In the genomic region with DNA sequence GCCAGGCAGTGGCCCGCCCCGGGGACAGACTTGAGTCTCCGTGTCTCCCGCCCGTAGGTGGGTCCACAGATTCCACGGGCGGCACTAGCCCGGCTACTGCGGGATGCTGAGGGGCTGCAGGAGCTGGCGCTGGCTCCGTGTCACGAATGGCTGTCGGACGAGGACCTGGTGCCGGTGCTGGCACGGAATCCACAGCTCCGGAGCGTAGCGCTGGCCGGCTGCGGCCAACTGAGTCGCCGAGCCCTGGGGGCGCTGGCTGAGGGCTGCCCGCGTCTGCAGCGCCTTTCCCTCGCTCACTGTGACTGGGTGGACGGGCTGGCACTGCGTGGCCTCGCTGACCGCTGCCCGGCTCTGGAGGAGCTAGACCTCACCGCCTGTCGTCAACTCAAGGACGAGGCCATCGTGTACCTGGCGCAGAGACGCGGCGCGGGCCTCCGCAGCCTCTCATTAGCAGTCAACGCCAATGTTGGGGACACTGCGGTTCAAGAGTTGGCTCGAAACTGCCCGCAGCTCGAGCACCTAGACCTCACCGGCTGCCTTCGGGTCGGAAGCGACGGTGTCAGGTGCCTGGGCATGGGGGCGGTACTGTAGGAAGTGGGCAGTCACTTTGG, we compare ENCODE assay signal across 8 mouse cellular contexts. TPM values are rescaled to one million over a fixed set of nuclear protein-coding genes. Genes with fewer than 3 reads are reported as not detected.
DNase-seq lines count a peak whose midpoint lies in the region; ATAC-seq and TF ChIP-seq lines count a peak whose summit lies in the region.

No protein-coding gene starts in this region.

- H3K36me3 ChIP-seq in forebrain, embryonic 15.5 days, result peaks cover 18% of the 10 kb centered on the region; the same call in 1 of the 2 replicates
- H3K36me3 ChIP-seq in neural tube, embryonic 13.5 days, result peaks cover 24% of the 10 kb centered on the region

- peak overlapping the region; percentile 99 for H3K4me2 ChIP-seq in forebrain, embryonic 15.5 days (replicated peaks)
- H3K4me2 ChIP-seq in neural tube, embryonic 13.5 days, result peak overlapping the region; percentile 99

- H3K4me3 ChIP-seq in left cerebral cortex, adult 2 months, result peak overlapping the region; percentile 63
- peak overlapping the region; percentile 71 for H3K4me3 ChIP-seq in forebrain, embryonic 15.5 days
- peak overlapping the region; percentile 65 for H3K4me3 ChIP-seq in neural tube, embryonic 13.5 days

- peak overlapping the region; percentile 87 for H3K27ac ChIP-seq in left cerebral cortex, adult 2 months
- H3K27ac ChIP-seq in forebrain, embryonic 15.5 days (replicated peaks), result peak overlapping the region; percentile 99
- H3K27ac ChIP-seq in neural tube, embryonic 13.5 days (replicated peaks), result peak overlapping the region; percentile 97

- intact Hi-C loops in left cerebral cortex, adult 2 months (cut with DNase I), result loop anchor here (2.0 kb wide), 1 partner anchor 20 kb away; no protein-coding TSS in a partner anchor

- no peak for TF ChIP-seq CTCF in left cerebral cortex, adult 2 months (IDR thresholded peaks at IDR 0.05)

- peak overlapping the region; percentile 66 for H3K9ac ChIP-seq in forebrain, embryonic 15.5 days (replicated peaks)
- H3K9ac ChIP-seq in neural tube, embryonic 13.5 days, result peak overlapping the region; percentile 80

- no peaks in the 10 kb centered on the region for H3K9me3 ChIP-seq in forebrain, embryonic 15.5 days
- H3K9me3 ChIP-seq in neural tube, embryonic 13.5 days, result no peaks in the 10 kb centered on the region

- H3K4me1 ChIP-seq in forebrain, embryonic 15.5 days, result peaks cover 56% of the 10 kb centered on the region
- H3K4me1 ChIP-seq in neural tube, embryonic 13.5 days (replicated peaks), result peaks cover 54% of the 10 kb centered on the region

- no peak for DNase-seq in left cerebral cortex, adult 2 months (ENCODE audit: extremely low spot score in 1 of 2, low spot score in 2 of 2)
- DNase-seq in left cerebral cortex, adult 9 months (ENCODE audit: low spot score in 2 of 2), result no peak
- DNase-seq in NIH3T3 (ENCODE audit: low read depth), result peak; percentile 49
- peak; percentile 24 to 70 for DNase-seq in kidney, postnatal 25 days
- DNase-seq in frontal cortex, postnatal 25 days (ENCODE audit: low spot score in 2 of 2), result no peak
- DNase-seq in layer of hippocampus, adult 8-10 months (ENCODE audit: low spot score in 2 of 2), result no peak

- peak; percentile 17 for ATAC-seq in forebrain, embryonic 15.5 days (replicated peaks)
- ATAC-seq in neural tube, embryonic 13.5 days (ENCODE audit: low read depth), result peak; percentile 4

- WGBS in forebrain, embryonic 15.5 days, result 1% methylated on average over 54 of the region's 54 CpGs
- WGBS in neural tube, embryonic 13.5 days, result 2% methylated on average over 54 of the region's 54 CpGs

- H3K27me3 ChIP-seq in forebrain, embryonic 15.5 days, result 0 out of 2 replicates have a peak, but pooled peaks cover 6% of the 10 kb centered on the region
- peaks cover 19% of the 10 kb centered on the region for H3K27me3 ChIP-seq in neural tube, embryonic 13.5 days

RNA-seq across cellular contexts. Expression of a gene that starts 1.2 kb away (rescaled TPM):
- 10 to 100 TPM; 27.0 to 29.6 TPM for total RNA-seq in left cerebral cortex, adult 2 months (2021)
- 37.5 and 40.2 TPM in 2 replicates for polyA plus RNA-seq in forebrain, embryonic 15.5 days (2015; fragmentation: Nextera tagmentation; extraction: Ambion mirVana)
- polyA plus RNA-seq in neural tube, embryonic 13.5 days (2015; fragmentation: Nextera tagmentation; extraction: Ambion mirVana), result 37.7 and 39.1 TPM in 2 replicates
- 10 to 100 TPM; 22.9 to 29.3 (median 25.8) TPM for total RNA-seq in layer of hippocampus, adult 8-10 months (2022)

RNA-seq across cellular contexts. Expression of a gene that starts 2.2 kb away (rescaled TPM):
- 100 to 1,000 TPM; 605 to 647 TPM for total RNA-seq in left cerebral cortex, adult 2 months (2021)
- polyA plus RNA-seq in forebrain, embryonic 15.5 days (2015; fragmentation: Nextera tagmentation; extraction: Ambion mirVana), result 78.2 and 79.9 TPM in 2 replicates
- polyA plus RNA-seq in neural tube, embryonic 13.5 days (2015; fragmentation: Nextera tagmentation; extraction: Ambion mirVana), result 47.2 and 53.8 TPM in 2 replicates
- total RNA-seq in layer of hippocampus, adult 8-10 months (2022), result 100 to 1,000 TPM; 602 to 631 (median 613) TPM

RNA-seq across cellular contexts. Expression of a gene that starts 9.4 kb away (rescaled TPM):
- 100 to 1,000 TPM; 188 to 196 TPM for total RNA-seq in left cerebral cortex, adult 2 months (2021)
- 351 and 362 TPM in 2 replicates for polyA plus RNA-seq in forebrain, embryonic 15.5 days (2015; fragmentation: Nextera tagmentation; extraction: Ambion mirVana)
- 318 and 357 TPM in 2 replicates for polyA plus RNA-seq in neural tube, embryonic 13.5 days (2015; fragmentation: Nextera tagmentation; extraction: Ambion mirVana)
- 100 to 1,000 TPM; 158 to 175 (median 166) TPM for total RNA-seq in layer of hippocampus, adult 8-10 months (2022)

RNA-seq across cellular contexts. Expression of a gene that starts 11.8 kb away (rescaled TPM):
- 10 to 100 TPM; 25.5 to 25.9 TPM for total RNA-seq in left cerebral cortex, adult 2 months (2021)
- 8.7 and 9.3 TPM in 2 replicates for polyA plus RNA-seq in forebrain, embryonic 15.5 days (2015; fragmentation: Nextera tagmentation; extraction: Ambion mirVana)
- polyA plus RNA-seq in neural tube, embryonic 13.5 days (2015; fragmentation: Nextera tagmentation; extraction: Ambion mirVana), result 10.3 and 10.6 TPM in 2 replicates
- total RNA-seq in layer of hippocampus, adult 8-10 months (2022), result 10 to 100 TPM; 28.3 to 30.7 (median 30.3) TPM

RNA-seq across cellular contexts. Expression of a gene that starts 21.0 kb away (rescaled TPM):
- total RNA-seq in left cerebral cortex, adult 2 months (2021), result under 1 TPM; 0.66 to 0.91 TPM
- 2.5 and 2.6 TPM in 2 replicates for polyA plus RNA-seq in forebrain, embryonic 15.5 days (2015; fragmentation: Nextera tagmentation; extraction: Ambion mirVana)
- 2.5 and 3.5 TPM in 2 replicates for polyA plus RNA-seq in neural tube, embryonic 13.5 days (2015; fragmentation: Nextera tagmentation; extraction: Ambion mirVana)
- 1 to 10 TPM in 3 of 4 experiments, under 1 TPM in 1; 0.89 to 1.5 (median 1.3) TPM for total RNA-seq in layer of hippocampus, adult 8-10 months (2022)

Comparison
In these comparisons a context has a peak if more than half of its experiments do, and no peak if none do; other contexts are left out.
1. DNase-seq: peak in NIH3T3 (single experiment) and kidney, postnatal 25 days (2 of 2); none in left cerebral cortex, adult 2 months (0 of 2), left cerebral cortex, adult 9 months (0 of 2), frontal cortex, postnatal 25 days (0 of 2) and layer of hippocampus, adult 8-10 months (0 of 2).
2. Peak in every context shown above with its lines, with median percentiles within 50 percentile points of each other: H3K27ac ChIP-seq and H3K4me3 ChIP-seq.